Mouse (Mus musculus) midbrain, embryonic 14.5 days (tissue): ENCODE results near the gene Ergic1. TPM values are rescaled to one million over a fixed set of nuclear protein-coding genes. Genes with fewer than 3 reads are reported as not detected.

ENCODE experiments used
- ATAC-seq: fragments of 200-750 bp; cut with Nextera tagmentation; 2 replicates; pipeline ENCODE4 v1.8.0; 2017; ENCODE audit warnings: moderate number of reproducible peaks, moderate library complexity; ENCODE audit not compliant: low FRiP score, low TSS enrichment
- DNase-seq: peaks from one replicate; pipeline ENCODE4 v3.0.0-alpha.2; 2015
- H3K27ac ChIP-seq: fragments of 300-500 bp; sonication (generic); replicated peaks from 2 replicates; pipeline ENCODE4 v1.5.1; 2014; ENCODE audit warnings: mild to moderate bottlenecking, low read depth, low read length, moderate library complexity
- H3K27me3 ChIP-seq: fragments of 300-500 bp; sonication (generic); 2 replicates; pipeline ENCODE4 v1.6.1; 2014; ENCODE audit warnings: low read length, control low read depth, mixed read lengths; ENCODE audit not compliant: control insufficient read depth, insufficient read depth
- H3K36me3 ChIP-seq: fragments of 300-500 bp; sonication (generic); 2 replicates; pipeline ENCODE4 v1.6.1; 2014; ENCODE audit warnings: low read length, control low read depth; ENCODE audit not compliant: control insufficient read depth, insufficient read depth
- H3K4me1 ChIP-seq: fragments of 300-500 bp; sonication (generic); 2 replicates; pipeline ENCODE4 v1.6.1; 2014; ENCODE audit warnings: mild to moderate bottlenecking, antibody characterized with exemption, low read length, control low read depth; ENCODE audit not compliant: control insufficient read depth, insufficient read depth
- H3K4me2 ChIP-seq: fragments of 300-500 bp; sonication (generic); 2 replicates; pipeline ENCODE4 v1.6.1; 2014; ENCODE audit warnings: mild to moderate bottlenecking, low read length, moderate library complexity
- H3K4me3 ChIP-seq: fragments of 300-500 bp; sonication (generic); replicated peaks from 2 replicates; pipeline ENCODE4 v1.5.1; 2014; ENCODE audit warnings: low read depth, low read length
- H3K9ac ChIP-seq: fragments of 300-500 bp; sonication (generic); replicated peaks from 2 replicates; pipeline ENCODE4 v1.6.1; 2014; ENCODE audit warnings: mild to moderate bottlenecking, low read length, moderate library complexity
- H3K9me3 ChIP-seq: fragments of 300-500 bp; sonication (generic); 2 replicates; pipeline ENCODE4 v1.6.1; 2016; ENCODE audit warnings: low read length, control low read depth, mixed read lengths; ENCODE audit not compliant: control insufficient read depth
- WGBS: fragments of 180-500 bp; shearing (Covaris S2); extraction: QIAGEN DNeasy Blood & Tissue Kit; methylation state at CpG from one replicate; pipeline ENCODE4 v1.1.7; 2014; 5-methylcytosine and 5-hydroxymethylcytosine counted together
- polyA plus RNA-seq: library from polyadenylated mRNA; unstranded; fragments of >200 nt; fragmentation: Nextera tagmentation; extraction: Ambion mirVana; gene quantifications from 2 replicates; pipeline ENCODE4 v1.2.1, GENCODE M21; 2014

Gene Ergic1
- polyA plus RNA-seq, 1 experiment from 2014 or later = 117 TPM

DNA sequence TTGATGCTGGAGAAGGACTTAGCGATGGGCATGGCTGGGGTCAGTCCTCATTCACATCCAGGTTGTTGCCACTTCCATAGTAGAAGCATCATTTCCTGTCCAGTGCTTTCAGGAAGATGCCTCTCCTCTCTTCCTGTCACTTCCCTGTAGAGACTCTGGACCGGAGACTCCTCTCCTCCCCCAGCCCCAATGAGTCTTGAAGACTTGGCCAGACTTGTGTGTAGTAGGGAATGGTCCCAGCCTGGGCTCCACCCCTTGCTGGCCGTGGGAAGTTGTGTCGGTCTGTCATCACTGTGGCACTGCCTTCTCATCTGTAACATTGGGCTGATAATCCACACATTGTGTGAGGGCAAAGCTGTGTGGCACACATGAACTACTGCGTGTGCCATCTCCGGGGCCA, 22.3 kb downstream of the Ergic1 start:
- Histone ChIP-seq H3K9me3 (no peaks in the 10 kb centered on the region), H3K4me1 (peaks cover 9% of the 10 kb centered on the region; the same call in 1 of the 2 replicates), H3K4me2 (no peak overlapping the region), H3K36me3 (peaks cover 5% of the 10 kb centered on the region; the same call in 1 of the 2 replicates), H3K4me3 (no peak overlapping the region), H3K9ac (no peak overlapping the region), H3K27me3 (no peaks in the 10 kb centered on the region), H3K27ac (no peak overlapping the region)
- WGBS = 92% methylated on average over 6 of the region's 6 CpGs
- no peak for ATAC-seq
- no peak for DNase-seq

DNA sequence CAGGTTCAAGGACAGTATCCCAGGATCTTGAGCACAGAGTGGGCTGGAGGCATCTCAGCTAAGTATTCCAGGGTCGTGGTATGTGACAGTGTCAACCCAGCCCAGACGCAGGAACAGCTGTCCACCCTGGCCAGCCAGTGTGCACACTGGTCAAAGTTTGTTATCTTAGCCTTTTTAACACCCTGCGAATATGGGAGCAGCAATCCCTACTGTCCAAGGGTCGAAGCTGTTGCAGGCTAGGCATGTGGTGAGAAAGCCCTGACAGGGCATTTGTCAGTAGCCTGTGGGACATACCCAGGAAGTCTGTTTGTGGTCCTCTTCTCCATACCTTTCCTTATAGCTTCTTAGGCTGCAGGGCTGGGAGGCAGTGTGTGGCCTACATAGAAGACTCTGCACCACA, 22.8 kb downstream of the Ergic1 start:
- ATAC-seq = no peak
- Histone ChIP-seq H3K27me3 (no peaks in the 10 kb centered on the region), H3K9me3 (no peaks in the 10 kb centered on the region), H3K9ac (no peak overlapping the region), H3K4me1 (peaks cover 9% of the 10 kb centered on the region; the same call in 1 of the 2 replicates), H3K4me2 (no peak overlapping the region), H3K4me3 (no peak overlapping the region), H3K27ac (peak overlapping the region; percentile 22; the same call in 1 of the 2 replicates), H3K36me3 (peaks cover 7% of the 10 kb centered on the region; the same call in 1 of the 2 replicates)
- no peak for DNase-seq
- WGBS = 97% methylated on average over 4 of the region's 4 CpGs

DNA sequence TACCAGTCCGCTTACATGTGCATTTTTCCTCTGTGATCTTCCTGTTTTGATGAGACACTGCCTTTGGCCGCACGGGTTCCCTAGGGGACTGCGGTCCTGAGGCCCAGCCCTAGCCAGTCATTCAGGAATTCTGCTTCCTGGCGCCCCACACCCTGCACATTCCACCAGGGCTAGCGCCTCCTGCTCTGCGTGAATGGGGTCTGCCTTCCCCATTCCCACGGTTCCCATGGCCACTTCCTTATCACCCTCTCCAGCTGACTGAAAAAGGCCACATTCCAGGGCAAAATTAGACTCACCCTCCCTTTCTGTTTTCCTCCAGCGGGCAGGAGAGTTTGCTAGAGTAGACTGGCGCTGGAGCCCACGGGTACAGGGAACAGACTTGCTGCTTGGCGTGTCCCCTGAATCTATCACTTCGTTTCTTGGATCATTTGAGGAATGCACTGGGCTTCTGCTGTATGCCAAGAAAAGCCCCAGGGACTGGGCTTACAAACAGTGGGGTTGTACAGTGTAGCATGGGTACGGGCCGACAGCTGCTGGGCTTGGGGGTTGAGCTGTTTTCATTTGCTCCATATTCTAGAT, 23.4 kb downstream of the Ergic1 start:
- Histone ChIP-seq H3K9ac (no peak overlapping the region), H3K4me2 (no peak overlapping the region), H3K36me3 (peaks cover 7% of the 10 kb centered on the region; the same call in 1 of the 2 replicates), H3K27me3 (no peaks in the 10 kb centered on the region), H3K4me1 (peaks cover 9% of the 10 kb centered on the region; the same call in 1 of the 2 replicates), H3K9me3 (no peaks in the 10 kb centered on the region), H3K4me3 (no peak overlapping the region), H3K27ac (peak overlapping the region; percentile 22; the same call in 1 of the 2 replicates)
- 62% methylated on average over 15 of the region's 15 CpGs for WGBS
- DNase-seq = peak; percentile 51
- ATAC-seq = no peak

DNA sequence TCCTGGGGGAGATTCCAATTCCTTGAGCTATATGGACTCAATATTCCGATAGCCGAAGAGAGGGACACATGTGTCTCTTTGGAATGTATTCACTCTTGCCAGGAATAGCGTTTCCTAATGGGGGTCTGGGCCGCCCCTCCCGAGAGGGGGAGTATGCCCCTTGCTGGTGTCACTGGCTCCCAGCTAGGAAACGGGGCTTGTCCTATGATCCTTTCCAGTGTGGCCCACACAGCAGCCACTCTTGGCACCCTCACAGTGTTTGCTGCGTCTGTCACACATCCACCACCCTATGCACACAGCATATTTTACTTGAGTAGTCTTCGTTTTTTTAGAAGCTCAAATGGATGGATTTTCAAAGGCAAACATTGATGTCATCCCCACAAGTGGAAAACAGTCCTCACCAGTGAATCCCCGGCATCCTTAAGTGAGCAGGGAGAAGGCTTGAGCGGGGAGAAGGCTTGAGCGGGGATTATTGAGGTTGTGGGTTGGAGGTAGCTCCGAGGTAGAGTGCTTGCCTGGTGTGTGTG, 26.7 kb downstream of the Ergic1 start:
- DNase-seq (no peak), ATAC-seq (no peak)
- Histone ChIP-seq H3K4me2 (no peak overlapping the region), H3K4me3 (no peak overlapping the region), H3K9me3 (no peaks in the 10 kb centered on the region), H3K4me1 (peaks cover 9% of the 10 kb centered on the region; the same call in 1 of the 2 replicates), H3K36me3 (peaks cover 14% of the 10 kb centered on the region), H3K27me3 (no peaks in the 10 kb centered on the region), H3K9ac (no peak overlapping the region), H3K27ac (no peak overlapping the region)
- WGBS = 91% methylated on average over 12 of the region's 12 CpGs

DNA sequence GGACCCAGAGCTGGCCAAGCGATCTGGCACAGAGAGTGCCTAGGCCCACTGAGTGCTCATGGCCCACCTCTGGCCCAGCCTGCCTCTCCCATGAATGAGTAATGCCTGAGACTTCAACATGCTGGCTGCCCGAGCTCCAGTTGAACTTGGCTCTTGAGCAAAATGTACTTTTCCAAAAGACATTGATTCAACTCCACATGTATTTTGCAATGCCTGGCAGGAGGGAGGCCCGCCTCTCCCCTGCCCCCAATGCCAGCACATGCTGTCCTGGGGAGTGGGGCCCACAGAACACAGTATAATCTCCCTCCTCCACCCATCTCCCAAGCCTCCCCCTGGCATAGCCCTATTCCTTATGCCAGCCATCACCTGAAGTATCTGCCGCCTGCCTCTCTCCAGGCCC, 31.2 kb downstream of the Ergic1 start:
- WGBS = 95% methylated on average over 4 of the region's 4 CpGs
- Histone ChIP-seq H3K27ac (no peak overlapping the region), H3K9me3 (no peaks in the 10 kb centered on the region), H3K9ac (no peak overlapping the region), H3K4me2 (no peak overlapping the region), H3K4me1 (no peaks in the 10 kb centered on the region), H3K36me3 (peaks cover 13% of the 10 kb centered on the region), H3K27me3 (no peaks in the 10 kb centered on the region), H3K4me3 (no peak overlapping the region)
- DNase-seq (no peak), ATAC-seq (no peak)

DNA sequence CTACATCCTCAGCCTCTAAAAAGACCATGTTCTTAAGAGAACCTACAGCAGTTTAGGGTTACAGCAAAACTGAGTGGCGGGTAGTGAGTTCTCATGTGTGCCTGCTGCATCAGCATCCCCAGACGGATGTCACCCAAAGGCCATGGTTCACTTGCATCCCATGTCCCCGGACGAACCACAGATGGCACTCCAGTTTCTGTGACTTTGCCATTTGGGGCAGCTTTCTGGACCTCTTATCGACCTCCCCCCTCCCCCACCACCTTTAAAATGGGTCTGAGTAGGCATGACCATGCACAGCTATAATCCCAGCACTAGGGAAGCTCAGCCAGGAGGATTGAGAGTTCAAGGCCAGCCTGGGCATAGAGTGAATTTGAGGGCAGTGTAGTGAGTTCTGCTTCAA, 31.9 kb downstream of the Ergic1 start:
- peaks cover 13% of the 10 kb centered on the region for H3K36me3 ChIP-seq
- H3K4me1 ChIP-seq = no peaks in the 10 kb centered on the region
- H3K9me3 ChIP-seq = no peaks in the 10 kb centered on the region
- 93% methylated on average over 5 of the region's 5 CpGs for WGBS
- ATAC-seq = no peak
- DNase-seq = no peak
- no peak overlapping the region for H3K4me3 ChIP-seq
- no peak overlapping the region for H3K9ac ChIP-seq
- no peaks in the 10 kb centered on the region for H3K27me3 ChIP-seq
- no peak overlapping the region for H3K4me2 ChIP-seq
- H3K27ac ChIP-seq = no peak overlapping the region

DNA sequence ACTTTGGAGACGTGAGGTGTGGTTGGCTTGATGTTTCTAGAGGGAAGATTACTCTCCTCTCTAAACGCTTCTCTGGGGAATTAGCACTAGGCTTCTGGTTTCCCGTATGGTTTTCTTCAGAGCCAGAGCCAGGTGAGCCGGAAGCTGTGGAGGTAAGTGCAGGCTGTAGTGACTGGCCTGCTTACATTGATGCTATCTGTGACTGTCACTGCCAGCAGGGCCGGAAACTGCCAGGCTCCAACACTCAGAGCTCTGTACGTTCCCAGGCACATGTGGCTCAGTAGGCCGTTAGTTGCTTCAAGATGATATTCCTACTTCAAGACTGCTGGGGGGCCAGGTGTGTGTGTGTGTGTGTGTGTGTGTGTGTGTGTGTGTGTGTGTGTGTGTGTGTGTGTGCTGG, 32.9 kb downstream of the Ergic1 start:
- ATAC-seq = no peak
- H3K36me3 ChIP-seq = peaks cover 9% of the 10 kb centered on the region
- WGBS = 89% methylated on average over 7 of the region's 7 CpGs
- H3K9ac ChIP-seq = no peak overlapping the region
- H3K27me3 ChIP-seq = no peaks in the 10 kb centered on the region
- DNase-seq = no peak
- H3K27ac ChIP-seq = no peak overlapping the region
- no peak overlapping the region for H3K4me2 ChIP-seq
- H3K4me3 ChIP-seq = no peak overlapping the region
- H3K4me1 ChIP-seq = no peaks in the 10 kb centered on the region
- no peaks in the 10 kb centered on the region for H3K9me3 ChIP-seq

DNA sequence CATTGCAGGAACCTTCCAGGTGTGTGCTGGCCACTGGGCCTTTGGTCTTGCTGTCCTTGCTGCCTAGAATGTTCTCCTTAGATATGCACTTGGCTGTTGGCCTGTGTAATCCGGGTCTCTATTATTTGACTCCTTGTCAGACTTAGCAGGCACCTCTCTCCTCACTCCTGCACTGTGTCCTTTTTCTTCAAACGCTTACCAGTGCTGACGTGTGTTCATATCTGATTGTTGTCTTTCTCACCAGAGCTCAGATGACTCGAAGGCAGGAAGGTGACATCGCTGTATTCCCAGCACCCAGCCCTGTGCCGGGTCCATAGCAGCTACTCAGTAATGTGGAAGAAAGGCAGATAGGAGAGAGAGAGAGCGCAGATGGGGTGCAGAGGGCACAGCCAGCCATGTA, 33.7 kb downstream of the Ergic1 start:
- H3K27ac ChIP-seq = 0 out of 2 replicates have a peak overlapping the region, but pooled peaks have one; percentile 20

More for the DNA sequence above, 33.7 kb downstream of the Ergic1 start:
- 91% methylated on average over 7 of the region's 7 CpGs for WGBS
- DNase-seq (no peak), ATAC-seq (no peak)
- Histone ChIP-seq H3K27me3 (no peaks in the 10 kb centered on the region), H3K9ac (no peak overlapping the region), H3K4me3 (no peak overlapping the region), H3K4me1 (no peaks in the 10 kb centered on the region), H3K9me3 (no peaks in the 10 kb centered on the region), H3K4me2 (no peak overlapping the region), H3K36me3 (peaks cover 9% of the 10 kb centered on the region)
